Mouse (Mus musculus) spleen, embryonic (tissue): ENCODE measurements around the gene Col6a6.

Experiments used
- CTCF ChIA-PET: fragments of 350-600 bp; sonication (Branson Sonifier 250); formaldehyde crosslinking; loops from one replicate; lab custom pipeline; 2022; lab: Charles Lee

Col6a6 gene

GRCm38 (mm10) chr9:105740413-105740812 is 87.5 kb downstream of the Col6a6 start:
- CTCF ChIA-PET: no interaction called here

- CTCF ChIA-PET: no interaction called here
Measured at GRCm38 (mm10) chr9:105739446-105739845, 88.5 kb downstream of the Col6a6 start.

GRCm38 (mm10) chr9:105737448-105737847 is 90.5 kb downstream of the Col6a6 start:
- CTCF ChIA-PET: no interaction called here

GRCm38 (mm10) chr9:105735195-105735594 is 92.8 kb downstream of the Col6a6 start:
- CTCF ChIA-PET: no interaction called here

- CTCF ChIA-PET: no interaction called here
Measured at GRCm38 (mm10) chr9:105734651-105735050, 93.3 kb downstream of the Col6a6 start.

- CTCF ChIA-PET: no interaction called here
Measured at GRCm38 (mm10) chr9:105731976-105732375, 96.0 kb downstream of the Col6a6 start.

- CTCF ChIA-PET: no interaction called here
Measured at GRCm38 (mm10) chr9:105720430-105720829, 107.5 kb downstream of the Col6a6 start.

- CTCF ChIA-PET: no interaction called here
Measured at GRCm38 (mm10) chr9:105719851-105720395, 108.0 kb downstream of the Col6a6 start.

- CTCF ChIA-PET: no interaction called here
Measured at GRCm38 (mm10) chr9:105719367-105719766, 108.6 kb downstream of the Col6a6 start.

GRCm38 (mm10) chr9:105712049-105712448 is 115.9 kb downstream of the Col6a6 start:
- CTCF ChIA-PET: no interaction called here

GRCm38 (mm10) chr9:105705011-105705410 is 122.9 kb downstream of the Col6a6 start:
- CTCF ChIA-PET: no interaction called here

- CTCF ChIA-PET: interaction anchor here (0.6 kb wide), 1 partner anchor 1630 kb away, joined by 7 read pairs; no protein-coding TSS in a partner anchor
Measured at GRCm38 (mm10) chr9:105704226-105704932, 123.6 kb downstream of the Col6a6 start.

- CTCF ChIA-PET: no interaction called here
Measured at GRCm38 (mm10) chr9:105701966-105702365, 126.0 kb downstream of the Col6a6 start.

GRCm38 (mm10) chr9:105700702-105701101 is 127.3 kb downstream of the Col6a6 start:
- CTCF ChIA-PET: no interaction called here

GRCm38 (mm10) chr9:105697764-105698396 is 130.1 kb downstream of the Col6a6 start:
- CTCF ChIA-PET: no interaction called here

GRCm38 (mm10) chr9:105696818-105697564 is 131.0 kb downstream of the Col6a6 start:
- CTCF ChIA-PET: no interaction called here

- CTCF ChIA-PET: interaction anchor here (0.6 kb wide), 1 partner anchor 780 kb away, joined by 3 read pairs; no protein-coding TSS in a partner anchor
Measured at GRCm38 (mm10) chr9:105693854-105694253, 134.1 kb downstream of the Col6a6 start.

GRCm38 (mm10) chr9:105693056-105693455 is 134.9 kb downstream of the Col6a6 start:
- CTCF ChIA-PET: interaction anchor here (0.6 kb wide), 1 partner anchor 121 kb away, joined by 3 read pairs; no protein-coding TSS in a partner anchor

- CTCF ChIA-PET: no interaction called here
Measured at GRCm38 (mm10) chr9:105692472-105692871, 135.5 kb downstream of the Col6a6 start.

GRCm38 (mm10) chr9:105689485-105689884 is 138.5 kb downstream of the Col6a6 start:
- CTCF ChIA-PET: no interaction called here

- CTCF ChIA-PET: no interaction called here
Measured at GRCm38 (mm10) chr9:105684549-105685165, 143.3 kb downstream of the Col6a6 start.

- CTCF ChIA-PET: no interaction called here
Measured at GRCm38 (mm10) chr9:105681386-105681785, 146.6 kb downstream of the Col6a6 start.
